Mouse (Mus musculus): ENCODE results near the gene Dscaml1.
A peak's percentile ranks its signal among the peaks of the same experiment; 100 is the strongest.

The Dscaml1 gene

DNA sequence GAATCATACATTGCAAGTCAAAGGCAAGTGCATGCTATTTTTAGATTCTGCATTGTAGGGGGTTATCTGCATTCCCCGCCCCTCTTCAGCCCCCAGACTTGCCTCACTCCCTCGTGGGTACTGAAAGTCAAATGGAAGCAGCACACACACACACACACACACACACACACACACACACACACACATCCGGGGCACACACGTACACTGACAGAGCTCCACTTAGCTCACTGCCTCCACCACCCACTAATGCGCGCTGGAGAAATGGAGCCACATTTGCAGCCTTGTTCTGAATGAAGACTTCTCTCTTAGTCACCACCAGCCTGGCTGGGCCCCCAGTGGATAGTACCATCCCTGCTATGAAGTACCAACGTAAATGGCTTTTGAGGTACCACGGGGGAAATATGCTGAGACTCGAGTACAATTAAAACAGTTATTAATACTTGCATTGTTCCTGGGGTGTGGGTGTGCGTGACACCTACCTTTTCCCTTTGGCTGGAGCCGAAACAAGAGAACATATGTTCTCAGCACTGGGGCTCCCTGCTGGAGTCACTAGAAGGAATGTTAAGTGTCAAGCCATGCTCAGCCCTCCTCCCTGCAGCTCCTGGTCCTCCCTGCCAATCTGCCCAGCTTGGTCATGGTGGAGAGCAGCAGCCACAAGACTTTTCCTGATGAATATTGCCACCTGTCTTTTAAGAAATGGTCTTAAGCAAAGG is 91.7 kb downstream of the Dscaml1 start:
- peak; percentile 55 to 58 for DNase-seq

DNA sequence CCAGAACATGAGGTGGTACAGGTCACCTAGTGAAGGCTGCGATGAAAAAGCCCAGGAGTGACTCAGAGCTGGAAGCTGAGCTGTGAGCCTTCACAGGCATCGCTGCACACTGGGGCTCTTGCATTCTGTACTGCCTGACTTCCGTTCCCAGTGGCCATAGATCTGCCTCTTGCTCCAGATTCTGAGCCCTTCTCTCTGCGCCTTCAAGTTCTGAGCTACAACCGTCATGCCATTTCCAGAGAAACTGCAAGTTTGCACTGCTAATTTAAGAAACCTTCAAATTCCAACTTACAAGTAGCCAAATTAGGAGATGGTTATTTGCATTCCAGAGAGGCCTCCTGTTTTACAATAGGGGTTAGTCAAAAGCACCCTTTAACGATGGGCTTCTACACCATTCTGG is 93.4 kb downstream of the Dscaml1 start:
- no peak for DNase-seq

DNA sequence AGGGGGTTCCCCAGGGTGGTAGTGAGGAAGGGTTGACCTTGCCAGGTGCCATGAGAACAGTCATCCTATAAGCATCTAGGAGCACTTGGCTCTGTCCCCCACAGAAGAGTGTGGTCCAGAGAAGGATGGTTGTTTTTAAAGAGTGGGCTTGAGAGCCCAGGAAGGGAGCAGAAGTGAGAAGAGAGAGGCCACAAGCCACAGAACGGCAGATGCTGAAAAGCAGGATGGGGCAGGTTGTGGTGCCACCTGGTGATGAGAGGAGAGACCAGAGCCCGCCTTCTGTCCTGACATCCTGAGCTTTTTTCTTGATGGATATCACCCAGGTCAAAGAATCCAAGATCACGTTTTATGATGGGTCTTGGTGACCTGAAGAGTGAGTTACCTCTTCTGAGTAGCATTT is 96.4 kb downstream of the Dscaml1 start:
- DNase-seq = no peak

DNA sequence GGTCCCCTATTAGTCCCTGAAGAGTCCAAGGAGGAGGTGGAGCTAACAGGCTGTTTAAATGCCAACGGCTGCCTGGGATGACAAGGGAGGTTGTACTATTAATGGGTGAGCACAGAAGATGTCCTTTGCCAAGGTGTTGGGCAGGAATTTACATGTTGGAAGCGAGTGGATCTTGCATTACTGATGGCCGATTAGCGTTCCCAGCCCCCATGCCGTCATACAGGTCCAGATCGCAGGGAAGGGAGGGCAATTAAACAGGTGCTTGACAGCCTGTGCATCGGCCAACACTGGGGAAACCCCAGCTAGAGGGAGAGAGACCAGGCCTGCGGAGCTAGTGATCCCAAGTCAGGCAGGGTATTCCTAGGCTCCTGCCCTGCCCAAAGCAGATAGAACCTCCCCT is 98.1 kb downstream of the Dscaml1 start:
- no peak for DNase-seq

DNA sequence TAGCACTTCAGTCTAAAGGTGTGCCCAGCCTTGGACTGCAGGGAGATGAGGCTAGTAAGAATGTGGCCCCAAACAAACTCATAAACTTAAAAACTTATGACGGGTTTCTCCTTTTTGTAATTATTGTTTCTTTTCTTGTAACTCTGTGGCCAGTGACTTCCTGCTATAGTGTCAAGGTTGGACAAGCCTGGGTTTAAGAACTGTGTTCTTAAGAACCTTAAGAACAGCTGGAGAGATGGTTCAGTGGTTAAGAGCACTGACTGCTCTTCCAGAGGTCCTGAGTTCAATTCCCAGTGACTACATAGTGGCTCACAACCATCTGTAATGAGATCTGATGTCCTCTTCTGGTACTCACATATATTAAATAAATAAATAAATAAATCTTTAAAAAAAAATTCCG is 106.8 kb downstream of the Dscaml1 start:
- DNase-seq = no peak

DNA sequence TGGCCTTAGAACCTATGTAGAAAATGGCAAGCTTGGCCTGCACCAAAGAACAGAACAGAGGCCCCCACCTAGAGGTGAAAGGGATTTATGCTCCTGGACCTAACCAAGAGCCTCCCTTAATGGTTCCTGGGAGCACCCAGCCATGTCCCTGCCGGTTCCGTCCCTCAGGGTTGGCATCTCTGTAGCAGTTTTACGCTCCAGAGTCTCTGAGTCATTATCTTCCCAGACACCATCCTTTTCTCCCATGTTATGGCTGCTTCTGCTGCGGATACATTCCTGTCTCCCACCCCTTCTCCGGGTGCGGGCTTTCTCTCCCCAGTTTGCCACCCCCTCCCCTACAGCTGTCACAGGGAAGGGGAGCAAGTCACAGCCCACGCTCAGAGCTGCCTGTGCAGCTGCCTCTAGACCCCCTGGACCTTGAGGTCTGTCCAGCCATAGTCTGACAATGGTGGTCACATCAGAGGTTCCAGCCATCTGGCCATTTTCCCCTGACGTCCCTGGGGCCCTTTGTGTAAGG is 108.1 kb downstream of the Dscaml1 start:
- DNase-seq = no peak

DNA sequence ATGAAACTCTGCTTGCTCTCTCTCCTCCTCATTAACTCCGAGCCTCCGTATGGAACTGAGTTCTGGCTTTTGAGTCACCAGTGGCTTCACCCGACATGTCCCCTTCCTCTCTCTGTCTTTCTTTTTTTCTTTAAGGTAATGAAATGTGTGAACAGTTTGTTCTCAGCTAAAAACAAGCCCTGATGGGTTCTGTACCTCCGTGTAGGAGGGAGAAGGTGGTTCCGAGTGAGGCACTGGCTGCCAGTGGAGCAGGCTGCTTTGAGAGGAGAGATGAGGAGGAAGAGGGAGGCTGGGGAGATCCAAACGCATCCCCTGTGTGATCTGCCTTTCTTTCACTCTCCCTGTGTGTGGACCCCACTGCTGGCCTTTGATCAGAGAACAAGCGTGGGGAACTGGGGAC is 111.2 kb downstream of the Dscaml1 start:
- no peak for DNase-seq

DNA sequence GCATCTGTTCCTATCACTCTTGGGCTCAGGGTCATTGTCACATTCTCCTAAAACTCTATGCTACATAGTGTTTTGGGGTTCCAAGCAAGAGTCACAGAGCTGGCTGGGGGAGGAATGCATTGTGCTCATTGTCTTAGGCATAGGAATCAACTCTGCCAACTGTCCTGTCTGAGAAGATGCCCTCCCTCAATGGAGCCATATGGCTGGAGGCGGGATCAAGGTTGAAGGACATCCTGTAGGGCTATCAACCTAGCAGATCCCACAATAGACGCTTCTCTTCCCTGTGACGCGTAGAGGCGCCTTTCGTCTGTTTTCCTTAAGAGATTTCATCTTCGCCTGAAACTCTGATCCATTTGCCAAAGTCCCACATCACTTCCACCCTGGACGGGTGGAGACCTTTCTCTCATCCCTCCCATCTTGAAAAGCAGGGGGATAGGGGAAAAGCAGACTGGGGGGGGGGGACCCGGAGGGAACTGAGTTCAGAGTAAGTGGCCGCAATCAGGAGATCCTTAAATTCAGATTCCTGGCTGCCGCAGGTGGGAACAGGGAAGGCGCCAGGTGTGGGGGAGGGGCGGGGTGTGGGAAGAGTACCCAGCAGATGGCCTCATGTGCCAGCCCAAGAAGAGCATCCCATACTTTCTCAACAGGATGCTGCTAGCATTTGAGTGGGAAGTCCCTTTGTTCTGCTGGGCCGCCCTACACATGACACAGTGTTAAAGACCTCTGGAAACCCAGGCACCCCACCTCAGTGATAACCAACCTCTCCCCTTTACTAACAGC is 113.0 kb downstream of the Dscaml1 start:
- DNase-seq = peak; percentile 64 to 74

DNA sequence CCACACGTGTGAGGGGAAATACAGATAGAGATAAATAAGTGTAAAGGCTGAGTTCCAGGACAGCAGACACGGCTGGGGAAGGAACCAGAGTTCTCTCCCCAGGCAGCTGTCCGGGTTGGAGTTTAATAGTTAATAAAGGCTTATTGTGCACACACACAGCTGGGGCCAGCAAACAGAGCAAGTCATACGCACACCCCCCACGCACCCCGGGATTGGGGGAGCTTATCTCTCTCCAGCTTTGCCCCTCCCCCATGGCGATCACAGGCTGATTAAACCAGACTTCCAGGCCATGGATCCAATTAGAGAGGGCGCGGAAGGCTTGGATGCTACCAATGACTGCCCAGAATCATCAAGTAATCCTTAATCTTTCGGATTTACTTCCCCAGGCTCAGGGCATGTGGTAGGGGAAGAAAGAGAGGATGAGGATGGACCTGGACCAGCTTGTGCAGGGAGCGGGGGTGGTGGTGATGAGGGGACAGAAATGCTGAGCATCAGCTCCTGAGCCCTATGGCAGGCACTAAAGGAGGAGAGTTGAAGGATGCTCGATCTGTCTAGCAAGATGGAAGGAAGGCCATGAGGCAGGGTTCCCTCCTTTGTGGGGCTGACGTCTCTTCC is 119.7 kb downstream of the Dscaml1 start:
- DNase-seq = no peak

DNA sequence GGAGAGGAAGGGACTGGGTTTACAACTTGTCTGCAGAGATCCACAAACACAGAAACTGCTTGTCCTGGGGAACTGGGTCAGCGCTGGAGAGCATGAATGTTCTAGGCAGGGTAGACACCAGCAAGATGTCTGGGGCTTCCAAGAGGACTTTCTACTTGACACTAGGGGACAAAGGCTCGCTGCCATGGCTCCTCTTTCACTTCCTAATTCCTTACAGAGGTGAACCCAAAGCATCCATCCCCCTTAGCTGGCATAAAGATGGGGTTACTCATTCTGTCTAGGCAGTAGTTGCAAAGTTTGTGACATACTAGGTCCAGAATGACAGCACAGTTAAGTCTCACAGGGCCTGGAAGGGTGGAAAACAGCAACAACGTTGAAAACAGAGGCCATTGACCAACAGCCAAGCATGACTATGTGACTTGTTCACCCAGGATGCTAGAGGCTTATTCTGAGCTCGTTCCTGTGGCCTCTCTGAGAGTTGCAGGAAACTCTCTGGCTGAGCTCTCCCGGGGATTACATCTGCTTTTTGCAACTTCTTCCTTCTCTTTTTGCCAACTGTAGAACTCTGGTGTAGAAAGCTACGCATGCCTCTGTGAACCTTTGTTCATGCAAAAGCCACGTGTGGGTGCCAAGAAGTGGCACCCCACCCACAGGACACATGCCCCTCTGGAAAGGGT is 120.6 kb downstream of the Dscaml1 start:
- DNase-seq = no peak

DNA sequence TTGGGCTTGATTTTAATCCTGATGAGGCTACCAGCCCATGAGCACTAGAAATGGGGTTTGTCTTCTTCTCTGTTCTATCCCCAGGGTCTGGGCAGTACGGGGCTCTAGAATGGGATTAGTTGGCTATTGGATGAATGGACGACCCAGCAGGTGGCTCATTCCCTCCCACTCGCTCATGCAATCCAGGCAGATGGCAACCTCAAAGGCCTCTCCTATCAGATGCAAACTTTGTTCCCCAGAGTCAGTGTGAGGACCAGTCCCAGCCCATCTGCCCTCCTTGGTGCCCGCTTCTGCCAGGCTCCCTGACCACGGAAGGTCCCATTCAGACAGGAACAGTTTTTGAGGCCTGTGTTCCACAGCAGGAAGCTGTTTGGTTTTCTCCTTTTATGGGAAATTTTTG is 123.4 kb downstream of the Dscaml1 start:
- DNase-seq = no peak

DNA sequence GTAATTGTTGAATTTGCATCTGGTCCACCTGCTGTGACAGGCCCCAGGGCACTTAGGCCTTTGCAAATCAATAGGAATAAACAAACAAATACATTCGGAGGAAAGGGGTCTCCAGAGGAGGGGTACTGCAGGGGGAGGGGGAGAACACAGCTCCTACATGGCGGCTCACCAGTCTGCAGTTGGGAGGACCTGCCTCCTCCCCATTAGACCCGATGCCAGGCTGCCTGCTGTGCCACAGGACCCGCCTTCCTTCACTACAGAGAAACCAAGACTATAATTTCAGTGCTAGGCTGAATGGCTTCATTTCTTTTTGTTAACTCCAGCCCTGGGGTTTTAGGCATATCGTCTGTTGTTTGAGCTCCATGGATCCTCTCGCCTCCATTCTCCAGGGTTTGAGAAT is 123.8 kb downstream of the Dscaml1 start:
- peak in 1 of 2 experiments; percentile 32 for DNase-seq

DNA sequence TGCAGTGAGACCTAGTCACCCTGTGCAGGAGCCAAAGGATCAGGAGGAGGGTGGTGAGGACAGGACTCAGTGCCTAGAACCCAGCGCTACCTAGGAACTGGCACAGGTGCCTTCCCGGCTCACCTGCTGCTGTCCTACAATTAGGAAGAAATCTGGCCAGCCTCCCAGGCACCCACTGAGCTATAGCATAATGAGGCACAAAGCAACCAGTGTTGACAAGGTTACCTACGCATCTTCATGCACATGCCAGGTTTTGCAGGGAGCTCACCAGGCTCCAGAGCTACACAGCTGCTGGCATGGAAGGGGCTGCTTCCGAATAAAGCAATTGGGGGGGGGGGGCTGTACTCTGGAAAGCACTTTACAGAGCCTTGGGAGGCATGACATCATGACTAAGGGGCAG is 124.2 kb downstream of the Dscaml1 start:
- DNase-seq = peak; percentile 81 to 83

DNA sequence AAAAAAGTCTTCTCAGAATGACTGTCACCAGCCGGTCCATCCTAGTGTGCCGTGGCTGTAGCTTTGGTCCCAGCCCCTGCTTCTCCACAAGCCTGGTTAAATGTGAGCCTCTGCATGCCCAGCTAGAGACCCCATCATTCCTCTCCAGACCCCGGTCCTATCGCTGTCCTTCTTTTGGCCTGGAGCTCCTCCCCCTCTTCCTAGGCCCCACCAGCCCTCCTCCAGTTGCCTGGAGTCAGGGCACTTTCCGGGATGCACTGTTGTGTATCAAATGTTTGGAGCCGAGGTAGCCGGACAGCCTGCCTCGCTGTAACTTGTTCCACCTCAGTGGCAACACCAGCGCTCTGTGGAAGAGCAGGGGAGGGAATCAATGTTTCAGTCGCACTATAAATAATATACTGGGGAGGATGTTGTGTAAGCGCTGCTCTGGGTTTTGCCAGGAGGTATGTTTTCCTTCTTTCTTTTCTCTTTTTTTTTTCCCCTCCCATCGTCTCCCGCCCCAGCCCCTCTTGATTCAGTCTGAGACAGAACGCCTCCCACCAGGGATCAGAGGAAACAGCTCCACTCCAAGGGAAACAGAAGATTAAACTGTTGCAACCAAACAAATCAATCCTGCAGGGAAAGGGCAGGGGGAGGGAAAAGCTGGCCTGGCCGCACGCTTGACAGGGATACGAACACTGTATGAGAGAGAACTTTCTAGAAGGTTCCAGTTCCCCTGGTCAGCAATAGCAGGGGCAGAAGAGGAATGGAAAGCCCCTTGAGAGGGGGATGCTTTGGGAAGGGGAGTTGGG is 128.8 kb downstream of the Dscaml1 start:
- DNase-seq = no peak

DNA sequence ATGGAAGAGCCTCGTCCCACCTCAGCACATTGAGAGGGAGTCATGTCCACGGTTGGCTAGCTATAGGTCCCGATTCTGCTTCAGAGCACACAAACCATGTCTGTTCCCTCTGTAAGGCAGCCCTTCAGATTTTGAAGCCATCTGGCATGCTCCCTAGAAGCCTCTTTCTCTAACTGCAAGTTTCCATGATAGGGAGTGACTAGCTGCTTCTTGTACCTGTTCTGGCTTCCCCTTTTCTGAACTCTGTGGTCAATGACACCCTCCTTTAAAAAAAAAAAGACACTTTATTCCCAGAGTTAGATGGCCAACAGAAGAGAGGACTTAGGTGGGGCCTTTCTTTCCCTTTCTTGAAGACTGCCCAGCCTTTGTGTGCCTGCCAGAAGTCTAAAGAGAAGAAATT is 130.5 kb downstream of the Dscaml1 start:
- DNase-seq = no peak

DNA sequence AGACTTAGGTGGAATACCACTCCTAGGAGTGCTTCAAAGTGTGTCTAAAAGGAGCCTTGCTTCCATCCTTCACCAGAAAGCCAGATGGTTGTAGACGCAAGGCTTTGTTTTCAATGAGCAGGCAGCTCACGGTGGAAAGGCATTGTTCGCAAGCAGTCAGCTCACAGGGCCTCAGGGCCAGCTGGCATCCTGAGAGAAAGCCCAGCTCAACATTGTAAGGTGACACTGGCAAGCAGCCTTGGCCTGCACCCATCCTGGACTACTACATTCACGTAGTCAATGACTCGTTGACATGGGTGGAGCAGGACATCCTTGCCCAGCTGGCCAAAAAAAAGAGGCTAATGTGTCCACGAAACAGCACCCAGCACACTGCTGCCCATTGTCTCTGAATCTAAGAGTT is 134.6 kb downstream of the Dscaml1 start:
- peak; percentile 41 to 60 for DNase-seq

DNA sequence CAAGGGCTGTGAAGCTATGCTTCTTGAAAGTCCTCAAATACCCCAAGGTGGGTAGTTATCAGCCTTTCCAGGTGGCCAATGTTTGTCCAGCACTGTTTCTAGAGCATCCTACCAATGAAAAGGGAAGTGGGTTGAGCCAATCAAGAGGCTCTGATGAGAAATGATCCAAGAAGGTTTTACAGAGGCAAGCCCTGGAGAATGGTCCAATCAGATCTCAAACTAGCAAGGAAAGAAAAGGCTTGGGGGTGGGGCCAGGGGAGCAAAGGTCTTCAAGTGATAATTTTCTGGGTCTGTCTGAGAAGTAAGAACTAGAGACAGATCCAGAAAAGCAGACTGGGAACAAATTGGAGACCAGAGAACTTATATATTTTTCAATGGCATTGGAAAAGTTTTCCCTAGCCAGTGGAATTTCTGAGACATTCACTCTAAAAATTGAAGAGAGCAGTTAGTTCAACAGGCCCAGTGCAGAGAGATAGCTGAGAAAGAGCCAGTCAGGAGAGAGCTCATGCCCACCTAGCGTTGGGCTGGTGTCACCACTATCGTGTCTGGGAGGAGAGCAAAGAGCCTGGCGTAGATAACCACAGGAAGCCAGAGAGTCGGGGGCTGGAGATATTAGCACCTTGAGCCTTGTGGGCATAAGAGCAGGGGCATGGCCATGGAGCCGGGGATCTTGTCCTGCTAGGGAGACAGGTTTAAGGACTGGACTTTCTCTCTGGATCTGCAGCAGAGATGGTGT is 140.6 kb downstream of the Dscaml1 start:
- DNase-seq = no peak

DNA sequence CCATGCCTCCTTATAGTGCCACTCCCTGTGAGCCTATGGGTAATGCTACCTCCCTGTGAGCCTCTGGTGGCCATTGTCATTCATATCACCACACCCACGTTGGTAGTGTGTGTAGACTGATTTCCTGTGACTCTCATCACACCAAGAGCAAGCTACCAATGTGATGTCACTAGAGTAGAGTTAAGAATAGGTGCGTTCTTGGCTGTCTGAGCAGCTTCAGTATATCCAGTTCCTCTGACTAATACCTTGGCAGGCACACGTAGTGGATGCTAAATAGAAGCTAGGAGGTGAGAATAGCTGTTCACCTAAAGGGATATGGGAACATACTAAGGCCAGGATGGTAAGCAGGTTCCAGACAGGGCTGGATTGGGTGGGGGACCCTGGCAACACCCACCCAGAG is 143.3 kb downstream of the Dscaml1 start:
- DNase-seq = no peak

DNA sequence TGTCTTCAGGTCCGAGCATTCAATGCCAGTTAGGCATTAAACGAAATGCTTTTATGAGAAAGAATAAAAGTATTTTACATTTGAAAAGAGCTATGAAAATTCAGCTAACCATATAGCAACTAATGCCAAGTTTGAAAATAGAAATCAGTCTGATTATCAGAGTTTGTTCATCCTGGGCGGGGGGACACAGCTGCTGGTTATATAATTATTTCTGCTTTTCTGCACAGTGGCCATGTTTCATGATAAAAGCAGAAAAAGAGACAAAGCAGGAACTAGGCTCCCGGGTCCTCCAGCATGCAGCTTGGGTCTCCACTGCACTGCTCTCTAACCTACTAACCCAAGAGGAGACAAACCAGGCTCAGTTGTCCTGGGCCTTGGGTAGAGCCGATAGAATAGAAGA is 143.9 kb downstream of the Dscaml1 start:
- DNase-seq = no peak

DNA sequence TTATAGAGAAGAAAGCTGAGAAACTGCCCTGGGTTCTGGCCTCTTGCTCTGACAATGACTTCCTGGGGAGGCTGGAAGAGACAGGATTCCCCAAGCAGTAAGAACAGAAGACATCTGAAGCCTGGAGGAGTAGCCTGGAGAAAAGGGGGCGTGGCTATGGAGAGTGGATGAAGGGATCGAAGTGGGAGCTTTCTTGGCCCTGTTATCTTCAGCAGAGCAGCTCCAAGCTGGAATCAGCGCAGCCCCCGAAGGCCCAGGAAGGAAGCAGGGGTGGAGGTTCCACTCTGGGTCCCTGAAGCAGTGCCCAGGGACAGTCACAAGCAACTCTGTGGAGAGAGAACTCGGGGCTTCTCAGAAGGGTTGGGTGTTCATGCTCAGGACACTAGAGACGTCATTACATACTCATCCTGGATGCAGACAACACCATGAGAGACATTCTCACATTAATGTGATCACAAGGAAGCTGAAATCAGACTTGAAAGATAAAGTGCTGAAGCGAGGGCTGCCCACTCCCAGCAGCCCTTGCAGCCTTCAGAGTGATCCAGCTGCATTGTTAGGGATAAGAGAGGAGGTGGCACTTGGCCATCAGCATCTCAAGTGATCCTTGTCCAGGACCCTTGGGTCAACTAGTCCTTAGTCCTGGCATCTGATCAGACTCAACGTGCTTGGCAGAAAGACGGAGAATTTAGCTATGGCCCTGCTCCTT is 146.5 kb downstream of the Dscaml1 start:
- DNase-seq = no peak

DNA sequence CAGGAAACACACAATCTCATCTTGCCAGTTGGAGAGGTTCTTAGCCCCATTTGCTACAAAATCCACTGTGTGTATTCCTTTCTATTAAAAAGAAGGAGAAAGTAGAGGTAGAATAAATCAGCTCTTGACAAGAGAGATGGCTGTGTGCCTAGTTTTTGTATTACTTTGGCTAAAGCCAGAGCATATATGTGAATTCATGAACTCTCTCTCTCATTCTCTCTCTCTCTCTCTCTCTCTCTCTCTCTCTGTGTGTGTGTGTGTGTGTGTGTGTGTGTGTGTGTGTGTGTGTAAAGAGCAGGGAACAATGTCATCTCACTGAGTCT is 147.0 kb downstream of the Dscaml1 start:
- DNase-seq = no peak
